Mouse (Mus musculus): Measurements from ENCODE around the gene Cygb.

Cygb gene

DNA sequence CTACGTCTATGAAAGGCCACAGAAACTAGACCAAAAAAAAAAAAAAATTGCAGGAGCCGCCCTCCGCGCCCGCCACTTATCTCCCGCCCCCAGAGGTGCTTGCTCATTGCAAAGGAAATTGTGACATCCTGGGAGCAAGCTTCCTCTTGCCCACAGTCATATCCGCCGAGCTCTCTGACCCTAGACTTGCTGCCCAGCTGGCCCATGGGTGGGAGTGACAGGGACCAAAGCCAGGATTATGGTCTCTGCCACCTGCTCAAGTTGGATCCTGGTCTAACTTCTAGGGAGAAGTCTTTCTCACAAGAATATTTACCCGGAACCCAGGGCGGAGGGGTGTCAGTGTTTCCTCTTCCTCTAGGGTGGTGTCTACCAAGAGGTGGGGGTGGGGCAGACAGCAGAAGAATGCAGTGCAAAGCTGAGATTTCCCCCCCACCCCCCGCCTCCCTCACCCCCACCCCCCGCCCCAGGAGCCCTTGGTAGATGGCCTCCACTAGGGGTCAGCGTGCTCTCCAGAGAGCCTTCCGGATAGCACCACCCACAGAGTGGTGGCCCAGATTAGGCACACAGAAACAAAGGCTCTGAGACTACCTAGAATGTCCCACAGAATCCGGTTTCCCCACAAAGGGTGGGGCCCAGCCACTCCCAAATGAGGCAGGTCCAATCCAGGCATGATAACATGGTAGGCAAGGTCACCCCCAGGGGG is 38.2 kb downstream of the Cygb start:
- DNase-seq (ENCODE audit: low spot score in 2 of 2) = peak; percentile 73 to 85

DNA sequence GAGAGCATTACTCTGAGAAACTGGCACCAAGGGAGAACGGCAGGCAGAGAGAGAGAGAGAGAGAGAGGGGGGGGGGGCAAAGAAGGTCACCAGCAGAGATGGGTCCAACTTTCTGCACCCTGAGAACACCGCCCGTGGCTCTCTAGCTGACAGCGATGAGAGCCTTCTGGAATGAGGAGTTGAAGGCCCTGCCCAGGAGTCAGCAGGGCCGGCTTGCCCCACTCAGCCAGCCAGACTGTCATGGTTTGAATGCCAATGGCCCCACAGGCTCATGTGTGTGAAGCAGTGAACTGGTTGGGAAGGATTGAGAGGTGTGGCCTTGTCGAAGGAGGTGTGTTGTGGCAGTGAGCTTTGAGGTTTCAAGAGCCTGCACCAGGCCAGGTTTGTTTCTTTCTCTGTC is 40.9 kb downstream of the Cygb start:
- DNase-seq (ENCODE audit: low spot score in 2 of 2) = no peak

DNA sequence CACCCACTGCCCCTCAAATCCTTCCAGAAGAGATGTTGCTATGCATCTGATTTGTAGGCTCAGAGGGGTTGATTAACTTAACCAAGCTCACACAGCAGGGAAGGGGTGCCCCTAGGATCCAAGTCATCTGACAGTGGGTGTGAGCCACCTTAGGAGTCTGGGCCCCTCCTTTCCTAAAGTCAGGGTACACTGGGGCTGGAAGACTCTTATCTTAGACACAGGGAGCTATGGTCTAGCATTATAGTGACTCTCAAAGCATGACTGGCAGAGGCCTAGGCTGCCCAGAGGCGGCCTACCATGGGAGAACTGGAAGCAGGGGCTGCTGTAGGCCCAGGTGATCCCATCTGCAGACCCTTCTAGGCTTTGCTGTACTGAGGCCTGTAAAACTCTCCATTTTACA is 41.6 kb downstream of the Cygb start:
- no peak for DNase-seq (ENCODE audit: low spot score in 2 of 2)

DNA sequence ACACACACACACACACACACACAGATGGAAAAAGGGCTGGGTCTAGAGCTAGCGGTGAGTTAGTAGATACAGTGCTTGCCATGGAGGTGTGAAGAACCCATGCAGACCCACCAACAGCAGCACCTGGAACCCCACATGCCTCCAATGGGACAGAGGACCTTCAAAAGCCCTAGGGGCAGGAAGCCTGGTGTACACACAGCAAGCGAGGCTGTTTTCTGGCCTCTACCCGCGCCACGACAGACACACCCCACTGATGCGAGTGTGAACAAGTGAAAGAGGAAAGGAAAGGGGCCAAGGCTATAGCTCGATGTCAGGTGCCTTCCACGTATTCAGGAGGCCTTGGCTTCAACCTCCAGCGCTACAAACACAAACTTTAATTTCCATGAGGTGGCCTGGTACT is 42.2 kb downstream of the Cygb start:
- no peak for DNase-seq (ENCODE audit: low spot score in 2 of 2)

DNA sequence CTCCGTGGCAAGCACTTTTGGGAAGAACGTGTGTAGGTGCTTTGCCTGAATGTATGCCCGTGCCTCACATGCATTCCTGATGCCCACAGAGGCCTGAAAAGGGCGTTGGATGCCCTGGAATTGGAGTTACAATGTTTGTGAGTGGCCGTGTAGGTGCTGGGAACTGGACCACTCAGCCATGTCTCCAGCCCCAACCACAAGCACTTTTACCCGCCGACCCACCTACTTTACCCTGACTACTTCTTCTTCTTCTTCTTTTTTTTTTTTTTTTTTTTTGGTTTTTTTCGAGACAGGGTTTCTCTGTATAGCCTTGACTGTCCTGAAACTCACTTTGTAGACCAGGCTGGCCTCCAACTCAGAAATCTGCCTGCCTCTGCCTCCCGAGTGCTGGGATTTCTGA is 42.9 kb downstream of the Cygb start:
- peak in 1 of 2 experiments; percentile 56 for DNase-seq (ENCODE audit: low spot score in 2 of 2)

DNA sequence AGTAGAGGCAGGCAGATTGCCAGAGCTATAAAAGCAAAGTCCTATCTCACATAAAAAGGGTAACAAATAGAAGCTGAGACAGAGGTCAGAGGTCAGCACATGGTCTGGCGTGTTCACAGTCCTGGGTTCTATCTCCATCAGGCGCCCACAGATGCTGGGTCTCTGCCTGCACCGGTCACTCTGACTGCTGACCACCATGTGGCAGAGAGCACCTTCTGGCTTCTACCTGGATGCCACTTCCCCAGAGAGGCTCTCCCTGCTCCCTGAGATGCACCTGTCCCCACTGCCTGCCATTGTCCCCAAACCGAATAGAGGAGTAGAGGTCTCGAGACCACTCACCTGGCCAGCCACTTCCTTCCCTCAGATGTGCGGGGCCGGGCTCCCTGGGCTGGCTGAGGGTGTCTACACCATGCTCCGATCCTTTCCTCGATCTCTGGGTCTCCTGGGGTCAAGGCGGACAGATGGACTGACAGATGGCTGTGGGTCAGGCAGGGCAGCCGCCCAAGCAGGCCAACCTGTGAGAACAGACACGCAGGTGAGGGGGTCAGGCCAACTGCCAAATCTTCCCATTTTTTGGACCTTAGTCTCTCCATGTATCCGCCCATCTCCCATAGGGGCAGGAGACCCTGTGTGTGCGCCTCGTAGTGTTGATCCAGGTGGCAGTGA is 44.0 kb downstream of the Cygb start:
- no peak for DNase-seq (ENCODE audit: low spot score in 2 of 2)

DNA sequence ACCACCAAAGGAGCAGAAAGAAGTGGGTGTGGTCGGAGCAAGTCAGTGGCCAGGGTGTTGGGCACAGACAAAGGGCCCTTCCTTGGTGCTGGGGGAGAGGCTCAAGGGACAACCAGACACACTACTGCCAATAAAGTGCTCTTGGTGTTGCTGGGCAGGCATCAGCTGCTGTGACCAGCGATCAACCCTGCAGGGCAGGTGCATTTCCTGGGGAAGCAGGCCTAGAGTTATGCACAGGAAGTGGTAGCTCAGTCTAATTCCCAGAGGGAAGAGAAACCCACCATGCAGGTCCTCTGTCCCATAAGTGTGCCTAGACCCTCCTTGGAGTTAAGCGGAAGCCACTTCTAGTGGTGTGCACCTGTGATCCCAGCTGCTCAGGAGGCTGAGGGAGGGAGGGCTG is 46.4 kb downstream of the Cygb start:
- DNase-seq (ENCODE audit: low spot score in 2 of 2) = no peak

DNA sequence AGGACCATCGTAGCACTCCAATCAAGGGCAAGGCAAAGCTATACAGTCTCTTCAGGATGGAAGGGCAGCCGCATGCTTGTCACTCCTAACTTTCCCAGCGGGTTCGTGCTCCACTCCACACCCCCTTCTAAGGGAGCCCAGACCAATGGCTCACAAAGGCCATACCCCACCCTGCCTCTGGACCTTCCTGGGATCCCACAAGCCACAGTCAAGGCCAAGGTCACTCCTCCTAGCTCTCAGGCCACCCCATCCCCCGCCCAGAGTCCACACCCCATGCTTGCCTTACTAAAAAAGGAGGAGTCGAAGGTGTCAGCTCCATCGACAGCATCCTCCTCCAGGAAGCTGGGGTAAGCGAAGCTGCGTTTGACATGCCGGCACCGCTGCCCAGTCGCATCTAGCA is 50.0 kb downstream of the Cygb start:
- no peak for DNase-seq (ENCODE audit: low spot score in 2 of 2)

DNA sequence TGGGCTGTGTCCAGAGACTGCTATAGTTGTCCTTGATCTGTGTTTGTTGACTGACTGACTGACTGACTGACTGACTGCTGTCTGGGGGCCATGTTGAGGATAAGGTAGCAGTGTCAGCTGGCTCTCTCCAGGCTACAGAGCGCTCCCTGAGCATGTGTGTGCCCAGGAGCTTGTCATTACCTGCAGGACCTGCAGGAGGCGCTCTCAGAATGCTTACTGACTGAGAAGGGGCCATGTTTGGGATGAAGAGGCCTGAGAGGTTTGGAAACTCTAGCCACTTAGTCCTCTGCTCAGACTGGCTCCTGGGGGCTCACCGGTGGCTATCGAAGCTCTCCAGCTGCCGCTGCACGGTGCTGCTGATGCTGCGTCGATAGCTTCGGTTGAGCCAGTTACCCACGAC is 50.8 kb downstream of the Cygb start:
- DNase-seq (ENCODE audit: low spot score in 2 of 2) = peak; percentile 60 to 79

DNA sequence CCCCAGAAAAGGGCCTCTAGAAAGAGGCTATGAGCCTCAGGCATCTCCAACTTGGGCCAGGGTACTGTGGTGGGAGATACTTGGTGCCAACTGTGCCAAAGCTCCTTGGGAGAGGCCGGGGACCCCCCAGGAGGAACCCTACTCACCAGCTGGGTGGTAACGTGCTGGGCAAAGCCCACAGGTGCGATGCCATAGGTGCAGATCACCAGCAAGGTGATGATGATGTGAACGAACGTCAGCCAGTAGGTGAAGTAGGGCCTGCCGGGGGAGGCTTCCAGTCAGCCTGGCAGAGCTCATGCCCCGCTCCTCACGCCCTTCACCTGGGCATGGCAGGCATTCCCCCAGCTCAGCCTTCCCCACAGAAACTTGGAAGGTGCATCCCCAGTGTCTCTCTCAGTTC is 52.1 kb downstream of the Cygb start:
- no peak for DNase-seq (ENCODE audit: low spot score in 2 of 2)

DNA sequence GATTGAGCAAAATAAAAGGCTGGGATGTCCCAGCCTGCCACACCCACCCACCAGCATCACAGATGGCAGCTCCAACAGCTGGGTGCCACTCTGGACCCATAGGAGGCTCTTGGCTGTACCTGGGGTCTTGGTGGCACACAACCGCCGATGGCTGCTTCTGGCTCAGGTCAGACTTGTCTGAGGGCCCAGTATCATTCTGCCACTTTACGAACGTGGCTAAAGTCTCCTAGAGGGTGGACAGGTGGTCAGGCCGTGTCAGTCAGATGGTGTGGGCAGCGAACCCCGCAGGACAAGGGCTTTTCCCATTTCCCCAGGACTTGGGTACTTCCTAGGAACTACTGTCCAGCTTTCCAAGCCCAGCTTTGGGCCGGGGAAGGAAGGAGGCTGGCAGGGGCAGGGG is 52.9 kb downstream of the Cygb start:
- DNase-seq (ENCODE audit: low spot score in 2 of 2) = no peak

DNA sequence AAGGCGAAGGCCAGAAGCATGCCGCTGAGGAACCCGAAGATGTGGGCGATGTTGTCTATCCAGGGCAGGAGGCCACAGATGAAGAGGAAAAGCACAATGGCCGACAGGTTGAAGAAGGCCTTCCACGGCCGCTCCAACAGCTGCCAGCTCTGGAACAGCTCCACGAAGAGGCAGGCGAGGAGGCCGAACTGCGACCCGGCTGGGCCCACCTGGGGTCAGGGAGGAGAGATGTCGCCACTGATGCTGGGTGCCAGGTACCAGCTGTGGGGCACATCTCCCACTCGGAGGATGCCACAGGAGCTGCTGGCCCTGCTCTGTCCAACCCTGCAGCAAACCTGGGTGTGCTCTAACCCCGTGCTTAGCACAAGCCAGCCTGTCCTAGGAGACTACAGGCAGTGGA is 54.9 kb downstream of the Cygb start:
- DNase-seq (ENCODE audit: low spot score in 2 of 2) = no peak

DNA sequence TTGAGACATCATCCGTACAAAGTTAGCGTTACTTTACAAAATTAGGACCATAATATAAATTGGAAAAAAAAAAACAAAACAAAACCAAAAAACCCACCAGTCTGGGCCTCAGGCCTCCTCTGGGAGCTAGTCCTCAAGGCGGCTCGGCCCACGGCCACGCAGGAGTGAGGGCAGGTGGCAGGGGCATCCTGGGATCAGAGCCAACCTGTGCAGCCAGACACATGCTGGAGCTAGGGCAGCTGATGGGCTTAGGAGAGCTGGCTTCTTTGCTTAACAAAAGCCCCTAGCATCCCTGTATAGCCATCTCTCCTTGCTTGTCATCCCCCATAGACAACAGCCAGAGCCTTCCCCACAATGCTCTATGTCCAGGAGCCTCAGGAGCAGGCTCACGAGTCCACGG is 55.9 kb downstream of the Cygb start:
- no peak for DNase-seq (ENCODE audit: low spot score in 2 of 2)

DNA sequence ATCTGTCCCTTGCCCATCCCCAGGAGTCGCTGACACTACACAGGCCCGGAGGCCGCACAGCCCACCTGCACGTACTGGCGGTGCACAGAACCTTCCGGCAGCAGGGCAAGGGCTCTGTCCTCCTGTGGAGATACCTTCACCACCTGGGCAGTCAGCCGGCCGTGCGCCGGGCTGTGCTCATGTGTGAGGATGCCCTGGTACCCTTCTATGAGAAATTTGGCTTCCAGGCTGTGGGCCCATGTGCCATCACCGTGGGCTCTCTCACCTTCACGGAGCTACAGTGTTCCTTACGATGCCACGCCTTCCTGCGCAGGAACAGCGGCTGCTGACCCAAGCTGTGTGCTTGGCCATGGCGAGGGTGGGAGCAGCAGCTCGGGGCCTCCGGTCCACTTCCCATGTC is 57.3 kb downstream of the Cygb start:
- DNase-seq (ENCODE audit: low spot score in 2 of 2) = no peak
